Mouse (Mus musculus) adrenal gland, postnatal 10 days (tissue): ENCODE results near the gene E030018B13Rik. TPM values are rescaled to one million over a fixed set of nuclear protein-coding genes. Genes with fewer than 3 reads are reported as not detected.

ENCODE experiments used
- DNase-seq: peaks from one replicate; pipeline ENCODE4 v3.0.0; 2021; ENCODE audit warnings: mixed read lengths
- long read RNA-seq, 2 experiments: library from polyadenylated mRNA; stranded (forward); transcript quantifications; one replicate each; pipeline ENCODE4 v2.0.0; 2021
- total RNA-seq, 2 experiments: library from RNA; stranded (reverse); gene quantifications; 2 replicates each; pipeline ENCODE4 v1.2.3; 2021

E030018B13Rik gene
- total RNA-seq: not detected
- long read RNA-seq, experiment 1: 0 reads
- long read RNA-seq, experiment 2, partial matches to known transcripts: 0 of 1 reads
- long read RNA-seq, experiment 2, other reads (novel, unspliced or antisense): 1 of 1 reads

DNA sequence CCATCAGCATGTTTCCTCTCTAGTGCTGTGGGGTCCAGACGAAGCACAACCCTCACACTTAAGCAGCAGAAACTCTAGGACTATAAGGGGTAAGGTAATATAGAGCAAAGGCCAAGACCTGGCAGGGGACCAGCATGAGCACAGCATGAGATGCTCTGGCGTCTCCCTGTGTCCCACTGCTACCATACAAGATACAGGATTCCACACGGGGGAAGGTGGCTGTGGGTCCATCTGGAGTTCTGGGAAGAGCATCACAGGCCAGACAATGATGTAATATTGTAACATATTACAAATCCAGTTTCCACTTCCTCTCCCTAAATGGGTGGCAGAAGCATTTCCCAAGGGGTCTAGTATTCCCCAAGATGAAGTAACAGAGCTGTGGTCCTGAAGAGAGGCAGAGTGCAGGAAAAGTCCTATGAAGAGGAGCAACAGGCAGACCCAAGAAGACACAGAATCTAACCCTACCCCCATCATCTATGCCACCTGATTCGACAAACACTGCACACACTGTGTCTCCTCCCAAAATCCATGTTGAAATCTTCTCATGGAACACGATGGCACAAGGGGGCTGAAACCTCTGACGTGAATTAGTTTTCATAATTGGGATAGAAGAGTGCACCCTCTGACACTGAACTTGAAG is at the start of gene E030018B13Rik:
TSS of gene E030018B13Rik (plus strand) at position 590 of the 640 bp plus-strand sequence.
- DNase-seq: no peak

GRCm38 (mm10) chr7:63868356-63868918 is 48.2 kb upstream of the E030018B13Rik start:
- DNase-seq: no peak

DNA sequence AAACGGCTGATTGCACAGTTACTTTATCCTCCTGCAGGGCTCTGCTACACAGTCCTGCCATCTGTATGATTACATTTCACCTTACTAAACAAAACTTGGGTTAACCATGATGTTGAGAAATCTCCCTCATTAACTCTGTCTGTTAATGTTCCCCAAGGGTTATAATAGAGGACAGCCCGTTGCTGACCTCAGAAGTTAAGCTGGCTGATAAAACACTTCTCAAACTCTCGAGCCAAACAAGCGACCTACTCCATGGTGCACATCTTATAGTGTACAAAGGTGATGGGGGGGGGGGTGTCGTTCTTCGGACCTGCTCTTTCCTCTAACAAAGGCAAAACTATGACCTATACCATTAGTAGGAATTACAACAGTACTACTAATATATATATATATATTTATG is 45.0 kb upstream of the E030018B13Rik start:
- no peak for DNase-seq

- DNase-seq: no peak
These were observed 42.8 kb upstream of the E030018B13Rik start for GRCm38 (mm10) chr7:63873880-63874279.

DNA sequence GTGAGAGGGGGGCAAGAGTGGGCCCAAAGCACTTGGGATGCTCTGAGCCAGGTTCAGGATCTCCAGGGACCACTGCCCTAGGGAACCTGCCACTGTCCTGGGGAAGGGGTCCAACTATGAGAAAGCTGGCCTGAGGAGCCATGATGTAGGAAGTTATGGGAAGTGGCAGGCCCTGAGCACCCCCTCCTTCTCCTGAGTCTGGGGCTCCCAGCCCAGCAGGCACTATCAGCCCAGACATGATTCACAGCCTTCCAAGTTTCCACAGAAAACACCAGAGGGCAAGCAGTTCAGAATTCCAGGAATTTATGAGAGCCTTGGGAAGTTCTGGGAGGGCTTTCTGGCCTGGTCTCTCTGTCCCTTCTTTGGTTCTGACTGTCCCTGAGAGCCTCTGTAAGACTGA is 41.0 kb upstream of the E030018B13Rik start:
- no peak for DNase-seq

GRCm38 (mm10) chr7:63876640-63877039 is 40.0 kb upstream of the E030018B13Rik start:
- DNase-seq: no peak

GRCm38 (mm10) chr7:63877610-63878009 is 39.0 kb upstream of the E030018B13Rik start:
- DNase-seq: no peak

DNA sequence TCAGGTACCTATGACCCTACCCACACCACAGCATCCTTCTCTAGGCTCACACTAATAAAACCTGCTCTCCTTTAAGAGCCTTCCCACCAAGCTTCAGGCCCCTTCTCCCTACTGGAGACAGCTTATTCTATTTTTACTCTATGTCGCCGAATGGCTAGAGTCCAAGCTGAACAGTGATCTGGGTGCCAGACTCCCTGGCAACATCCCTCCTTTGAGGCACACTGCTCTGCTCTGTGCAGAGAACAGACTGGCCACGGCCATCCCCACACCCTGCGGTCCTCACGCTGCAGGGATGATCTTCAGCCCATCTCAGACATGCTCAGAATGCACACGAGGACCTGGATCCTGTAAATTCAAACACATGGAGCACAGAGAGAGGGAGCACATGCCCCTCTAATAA is 37.1 kb upstream of the E030018B13Rik start:
- DNase-seq: no peak

- DNase-seq: no peak
These were observed 33.9 kb upstream of the E030018B13Rik start for GRCm38 (mm10) chr7:63882739-63883138.

GRCm38 (mm10) chr7:63885025-63885424 is 31.6 kb upstream of the E030018B13Rik start:
- no peak for DNase-seq

- DNase-seq: no peak
These were observed 29.6 kb upstream of the E030018B13Rik start for GRCm38 (mm10) chr7:63887034-63887551.

- DNase-seq: no peak
These were observed 29.0 kb upstream of the E030018B13Rik start for GRCm38 (mm10) chr7:63887602-63888123.

- no peak for DNase-seq
These were observed 28.0 kb upstream of the E030018B13Rik start for GRCm38 (mm10) chr7:63888674-63889073.

DNA sequence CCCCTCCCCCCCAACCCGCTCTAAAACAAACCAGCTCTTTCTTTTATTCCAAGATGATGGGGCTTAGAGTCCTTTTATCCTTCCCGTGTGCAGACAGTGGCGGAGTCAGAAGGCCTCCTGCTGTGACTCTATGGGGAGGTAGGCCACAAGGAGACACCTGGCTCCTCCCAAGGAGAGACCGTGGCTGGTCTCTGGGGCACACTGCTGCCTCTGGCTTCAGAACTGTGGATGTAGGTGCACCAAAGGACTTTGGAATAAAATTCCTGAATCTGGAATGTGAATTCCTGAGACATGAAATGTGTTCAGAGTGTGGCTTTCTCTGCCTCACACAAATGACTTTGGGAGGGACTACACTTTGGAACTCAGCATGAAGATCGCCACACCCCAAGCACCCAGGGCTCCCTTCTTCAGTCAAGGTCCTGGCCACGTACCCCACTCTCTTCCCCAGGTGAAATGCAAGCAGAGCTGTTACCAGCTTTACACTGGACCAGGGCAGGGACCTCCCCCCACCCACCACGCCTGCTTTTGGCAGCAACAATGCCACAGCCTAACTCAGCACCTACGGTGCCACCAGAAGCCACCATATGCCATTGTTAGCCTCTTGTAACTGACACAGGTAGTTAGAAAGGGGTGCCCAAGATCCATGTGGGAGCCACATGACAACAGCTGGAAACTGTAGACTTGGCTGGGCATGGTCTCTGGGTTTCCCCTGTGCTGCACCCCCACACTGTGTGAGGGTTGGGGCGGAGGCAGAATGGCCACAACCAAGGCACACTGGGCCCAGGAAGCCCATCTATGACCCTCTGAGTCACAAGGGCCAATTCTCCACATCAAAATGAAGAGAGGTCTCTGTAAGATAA is 27.3 kb upstream of the E030018B13Rik start:
- DNase-seq: no peak

DNA sequence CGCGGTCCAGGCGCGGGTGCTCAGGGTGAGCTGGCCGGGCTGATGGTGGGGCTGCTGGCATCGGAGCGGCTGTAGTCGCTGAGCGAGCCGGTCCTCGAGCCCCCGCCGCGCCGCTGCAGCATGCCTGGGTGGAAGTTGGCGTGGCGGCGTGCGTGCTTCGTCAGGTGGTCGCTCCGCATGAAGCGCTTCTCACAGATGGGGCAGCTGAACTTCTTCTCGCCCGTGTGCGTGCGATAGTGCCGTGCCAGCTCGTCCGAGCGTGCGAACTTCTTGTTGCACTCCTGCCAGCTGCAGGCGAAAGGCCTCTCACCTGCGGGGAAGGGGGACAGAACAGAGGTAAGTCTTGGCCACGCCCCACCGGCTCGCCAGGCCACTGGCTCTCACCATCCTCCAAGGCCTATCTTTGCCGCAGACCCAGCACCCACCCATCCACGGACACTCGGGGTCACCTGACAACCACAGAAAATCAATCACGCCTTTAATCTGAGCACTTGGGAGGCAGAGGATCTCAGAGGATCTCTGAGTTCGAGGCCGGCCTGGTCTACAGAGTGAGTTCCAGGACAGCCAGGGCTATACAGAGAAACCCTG is 25.1 kb upstream of the E030018B13Rik start:
- peak; percentile 7 for DNase-seq

DNA sequence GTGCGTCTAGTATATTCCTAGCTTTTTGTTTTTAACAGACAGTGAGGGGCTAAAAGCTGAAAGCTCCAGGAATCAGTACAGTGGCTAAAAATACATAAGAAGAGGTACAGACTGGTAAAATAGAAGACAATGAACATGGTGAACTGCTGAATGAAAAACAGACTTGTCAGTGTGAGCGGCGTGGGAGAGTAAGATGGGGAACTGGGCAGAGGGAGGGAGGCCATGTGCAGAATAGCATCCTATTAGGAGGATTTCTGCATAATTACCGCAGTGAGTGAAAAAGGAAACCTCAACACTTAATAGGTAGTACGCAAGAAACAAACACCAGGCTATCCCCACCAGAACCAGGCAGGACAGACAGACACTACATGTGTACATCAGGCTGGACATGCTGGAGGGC is 23.5 kb upstream of the E030018B13Rik start:
- no peak for DNase-seq

- no peak for DNase-seq
These were observed 22.9 kb upstream of the E030018B13Rik start for GRCm38 (mm10) chr7:63893729-63894128.

GRCm38 (mm10) chr7:63894662-63895061 is 22.0 kb upstream of the E030018B13Rik start:
- DNase-seq: no peak

DNA sequence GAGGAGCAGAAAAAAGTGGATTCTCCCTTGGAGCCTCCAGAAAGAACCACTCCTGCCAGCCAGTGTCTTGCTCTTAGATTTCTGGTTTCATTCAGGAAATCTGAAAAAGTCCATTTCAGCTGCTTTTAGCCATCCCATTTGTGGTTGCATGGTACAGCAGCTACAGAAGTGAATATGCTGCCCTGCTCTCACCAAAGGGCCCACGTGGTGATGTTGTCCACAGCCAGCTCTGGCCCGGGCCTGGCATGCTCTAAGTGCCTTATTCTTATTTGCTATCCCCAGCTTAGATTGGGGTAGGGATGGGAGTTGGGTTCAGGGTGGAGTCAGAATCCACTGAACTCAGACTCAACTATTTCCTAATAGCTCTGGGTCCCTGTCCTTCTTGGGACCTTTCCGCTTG is 21.4 kb upstream of the E030018B13Rik start:
- no peak for DNase-seq

GRCm38 (mm10) chr7:63896276-63896967 is 20.2 kb upstream of the E030018B13Rik start:
- peak; percentile 54 for DNase-seq

DNA sequence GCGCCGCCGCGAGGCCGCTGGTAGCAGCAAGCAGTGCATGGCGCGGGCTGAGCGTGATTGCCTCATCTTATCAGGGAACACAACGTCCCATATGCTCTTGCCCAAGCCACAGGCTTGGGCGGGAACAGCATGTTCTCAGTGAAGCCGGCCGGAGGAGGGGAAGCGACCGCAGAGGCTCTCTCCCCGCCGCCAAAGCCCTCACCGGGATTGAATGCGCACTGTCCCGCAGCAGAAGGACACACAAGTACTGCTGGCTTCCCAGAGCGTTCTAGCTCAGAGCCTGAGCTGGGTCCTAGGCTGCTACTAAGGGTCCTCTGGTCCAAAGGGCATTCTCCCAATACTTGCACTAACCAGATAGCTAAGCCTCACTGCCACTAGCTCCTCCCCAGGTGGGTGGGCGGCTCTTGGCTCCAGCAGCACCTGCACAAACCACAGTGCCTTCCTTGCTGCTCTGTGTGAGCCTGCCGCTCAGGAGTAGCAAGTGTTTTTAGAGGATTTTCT is 19.6 kb upstream of the E030018B13Rik start:
- DNase-seq: peak; percentile 93
